In the genomic region with DNA sequence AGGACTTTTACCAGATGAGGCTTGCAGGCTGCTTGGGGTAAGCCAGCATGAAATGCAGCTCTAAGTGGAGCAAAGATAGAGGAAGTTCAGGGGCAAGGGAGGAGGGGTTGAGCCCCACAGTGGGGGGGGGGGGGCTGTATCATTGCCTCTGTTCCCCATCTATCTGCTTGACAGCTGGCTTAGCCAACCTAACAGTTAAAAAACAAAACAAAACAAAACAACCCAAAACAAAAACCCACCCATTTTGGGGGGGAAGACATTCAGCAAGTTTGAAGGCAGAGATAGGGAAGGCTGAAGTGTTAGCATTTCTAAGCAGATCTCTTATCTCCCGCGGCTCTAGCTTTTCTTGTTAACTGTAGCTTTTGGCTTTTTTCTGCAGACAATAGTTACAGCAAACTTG, we compare ENCODE assay signal across 13 mouse cellular contexts. TPM values are rescaled to one million over a fixed set of nuclear protein-coding genes. Genes with fewer than 3 reads are reported as not detected.
DNase-seq lines count a peak whose midpoint lies in the region; ATAC-seq and TF ChIP-seq lines count a peak whose summit lies in the region.
"Had no signal": no experiment of that assay in that cellular context is flagged by ENCODE, and none has a peak within 500 bp of the region (broad histone marks: within the 10 kb centered on the region; RNA-seq: fewer than 3 reads in every experiment).

No protein-coding gene starts in this region.

- ATAC-seq in liver, embryonic 14.5 days (ENCODE audit: insufficient read depth): peak; percentile 31; the same call in 1 of the 2 replicates
- peak; percentile 74 for ATAC-seq in megakaryocyte progenitor cell, adult 5-6 weeks (replicated peaks; ENCODE audit: poor library complexity)
- ATAC-seq: intestine, postnatal 0 days had no signal

- WGBS in liver, embryonic 14.5 days (ENCODE audit: insufficient replicate concordance): 14% methylated on average over 2 of the region's 2 CpGs

- H3K9ac ChIP-seq in liver, embryonic 14.5 days (replicated peaks): no peak overlapping the region
- H3K9ac ChIP-seq: hindbrain, embryonic 13.5 days had no signal

- no peak overlapping the region for H3K4me2 ChIP-seq in liver, embryonic 14.5 days (ENCODE audit: low read depth)
- H3K4me2 ChIP-seq: hindbrain, embryonic 13.5 days had no signal

- no peaks in the 10 kb centered on the region for H3K27me3 ChIP-seq in liver, embryonic 14.5 days (ENCODE audit: control insufficient read depth, insufficient read depth, low read length)

- H3K27ac ChIP-seq in liver, embryonic 14.5 days: no peak overlapping the region
- H3K27ac ChIP-seq: hindbrain, embryonic 13.5 days had no signal

- peaks cover 0 to 6% of the 10 kb centered on the region in 2 experiments; a peak in 2 of 4 replicates for H3K4me1 ChIP-seq in liver, embryonic 14.5 days (replicated peaks; ENCODE audit: control insufficient read depth in 2 of 2, insufficient read depth in 2 of 2, low read length in 1 of 2)

- no peaks in the 10 kb centered on the region for H3K36me3 ChIP-seq in liver, embryonic 14.5 days (replicated peaks; ENCODE audit: control insufficient read depth, insufficient read depth, low read depth)
- H3K36me3 ChIP-seq: hindbrain, embryonic 13.5 days had no signal

- no peak overlapping the region for H3K4me3 ChIP-seq in liver, embryonic 14.5 days (ENCODE audit: insufficient read depth in 1 of 2, low read depth in 2 of 2, low read length in 2 of 2)
- H3K4me3 ChIP-seq: hindbrain, embryonic 13.5 days had no signal

- TF ChIP-seq EP300 in liver, embryonic 14.5 days (IDR thresholded peaks at IDR 0.05; ENCODE audit: low read depth): no peak

- TF ChIP-seq CTCF in liver, embryonic 14.5 days (IDR thresholded peaks at IDR 0.05; ENCODE audit: low read depth): no peak

- no peak for DNase-seq in liver, embryonic 14.5 days (ENCODE audit: low read depth in 3 of 3, low spot score in 3 of 3)
- DNase-seq in liver: no peak
- DNase-seq in MEL-GATA-1-ER (ENCODE audit: extremely low read depth, low read depth): peak; percentile 59
- peak; percentile 31 to 46 for DNase-seq in thymus, postnatal 36 days
- DNase-seq in layer of hippocampus, postnatal 10 days (ENCODE audit: low spot score in 2 of 2): no peak
- no peak for DNase-seq in adrenal gland, adult 18-20 months (ENCODE audit: low spot score in 2 of 2)
- DNase-seq: adrenal gland, adult 8-10 months; cerebellum, adult 9-11 months; gastrocnemius, postnatal 25 days; lung, postnatal 4 days had no signal

- H3K9me3 ChIP-seq in liver, embryonic 14.5 days (ENCODE audit: control insufficient read depth, low read length): no peaks in the 10 kb centered on the region
- H3K9me3 ChIP-seq: hindbrain, embryonic 13.5 days had no signal

RNA-seq across cellular contexts. Expression of gene Sh3kbp1, which starts 49.2 kb away (rescaled TPM):
- polyA plus RNA-seq in liver, embryonic 14.5 days (2012; rRNA removed): 3.0 and 4.0 TPM in 2 replicates
- 9.9 and 11.2 TPM in 2 replicates for polyA plus RNA-seq in liver, embryonic 14.5 days (2014; fragmentation: Nextera tagmentation; extraction: Ambion mirVana)
- total RNA-seq in megakaryocyte progenitor cell, adult 5-6 weeks (2015): 92.6 and 99.8 TPM in 2 replicates
- total RNA-seq in megakaryocyte progenitor cell, adult 5-6 weeks (2017): 105 and 107 TPM in 2 replicates
- total RNA-seq in layer of hippocampus, postnatal 10 days (2021): 10 to 100 TPM; 57.8 to 67.0 TPM
- total RNA-seq in adrenal gland, adult 18-20 months (2021): 10 to 100 TPM; 27.1 to 50.0 TPM

Comparison
In these comparisons a context has a peak if more than half of its experiments do, and no peak if none do; other contexts are left out.
1. DNase-seq: peak in MEL-GATA-1-ER (single experiment) and thymus, postnatal 36 days (2 of 2); none in liver, embryonic 14.5 days (0 of 3), liver (single experiment), layer of hippocampus, postnatal 10 days (0 of 2) and adrenal gland, adult 18-20 months (0 of 2).